Mouse (Mus musculus): ENCODE measurements around the gene Olfr701. TPM values are rescaled to one million over a fixed set of nuclear protein-coding genes. Genes with fewer than 3 reads are reported as not detected.

Olfr701 gene
- not detected in 2 replicates for polyA plus RNA-seq (2015; fragmentation: Nextera tagmentation; extraction: Ambion mirVana)

- Histone ChIP-seq H3K4me2 (no peak within 1 kb of the TSS), H3K27ac (replicated peaks) (no peak within 1 kb of the TSS), H3K36me3 (replicated peaks) (no peaks in the 10 kb centered on the region), H3K4me1 (replicated peaks) (no peaks in the 10 kb centered on the region), H3K27me3 (no peaks in the 10 kb centered on the region), H3K4me3 (replicated peaks) (no peak within 1 kb of the TSS), H3K9ac (no peak within 1 kb of the TSS), H3K9me3 (replicated peaks) (no peaks in the 10 kb centered on the region)
- WGBS (ENCODE audit: insufficient replicate concordance) = 43% methylated on average over 2 of the region's 2 CpGs
- ATAC-seq (ENCODE audit: insufficient read depth) = no peak
Measured at GRCm38 (mm10) chr7:106813829-106814228, at the start of gene Olfr701. Gene Olfr701, plus strand, starts transcription at chr7:106814129.

DNA sequence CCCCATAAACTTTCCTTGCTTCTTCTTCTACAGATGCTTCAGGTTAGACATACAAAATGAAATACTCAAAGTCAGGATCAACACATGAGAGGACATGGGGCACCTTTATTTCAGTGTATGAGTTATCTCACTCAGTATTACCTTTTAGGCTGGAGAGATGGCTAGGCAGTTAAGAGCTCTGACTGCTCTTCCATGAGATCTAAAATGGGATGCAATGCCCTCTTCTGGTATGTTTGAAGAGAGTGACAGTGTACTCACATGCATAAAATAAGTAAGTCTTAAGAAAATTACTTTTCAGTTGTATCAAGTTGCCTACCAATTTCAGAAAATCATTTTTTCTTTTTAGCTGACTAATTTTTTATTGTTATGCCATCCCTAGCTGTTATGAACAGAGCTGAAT, 25.6 kb upstream of the Olfr701 start:
- Histone ChIP-seq H3K4me3 (replicated peaks) (no peak overlapping the region), H3K27me3 (no peaks in the 10 kb centered on the region), H3K4me1 (replicated peaks) (no peaks in the 10 kb centered on the region), H3K36me3 (replicated peaks) (no peaks in the 10 kb centered on the region), H3K9me3 (replicated peaks) (no peaks in the 10 kb centered on the region), H3K9ac (no peak overlapping the region), H3K4me2 (no peak overlapping the region), H3K27ac (replicated peaks) (no peak overlapping the region)
- no peak for ATAC-seq (ENCODE audit: insufficient read depth)

DNA sequence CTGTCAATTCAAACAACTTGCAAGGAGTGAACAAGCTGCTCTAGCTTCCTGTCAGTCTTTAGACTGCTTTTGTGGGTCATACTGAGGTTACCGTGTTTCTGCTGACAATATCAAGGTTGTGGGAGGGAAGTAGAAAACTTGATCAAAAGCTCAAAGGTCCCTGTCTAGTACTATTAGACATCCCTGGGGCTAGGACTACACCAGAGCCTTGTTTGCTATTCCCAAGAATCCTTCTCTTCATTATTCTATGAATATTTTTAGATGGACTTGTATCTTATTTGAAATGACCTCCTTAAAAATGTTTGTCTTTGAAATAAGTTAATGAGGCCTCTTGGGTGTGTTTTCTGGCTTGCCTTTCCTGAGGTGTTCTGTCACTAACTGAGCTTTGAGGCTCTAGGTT, 20.8 kb upstream of the Olfr701 start, which contains the start of gene Olfr699:
Gene Olfr699 (minus strand): TSS at position 101 of the 400 bp plus-strand sequence.
- Histone ChIP-seq H3K27me3 (no peaks in the 10 kb centered on the region), H3K4me2 (no peak within 1 kb of the TSS), H3K4me1 (replicated peaks) (no peaks in the 10 kb centered on the region), H3K27ac (replicated peaks) (no peak within 1 kb of the TSS), H3K4me3 (replicated peaks) (no peak within 1 kb of the TSS), H3K9me3 (replicated peaks) (no peaks in the 10 kb centered on the region), H3K9ac (no peak within 1 kb of the TSS), H3K36me3 (replicated peaks) (no peaks in the 10 kb centered on the region)
- whole genome bisulfite sequencing (ENCODE audit: insufficient replicate concordance) = 54% methylated on average over 1 of the region's 1 CpGs
- ATAC-seq (ENCODE audit: insufficient read depth) = no peak

DNA sequence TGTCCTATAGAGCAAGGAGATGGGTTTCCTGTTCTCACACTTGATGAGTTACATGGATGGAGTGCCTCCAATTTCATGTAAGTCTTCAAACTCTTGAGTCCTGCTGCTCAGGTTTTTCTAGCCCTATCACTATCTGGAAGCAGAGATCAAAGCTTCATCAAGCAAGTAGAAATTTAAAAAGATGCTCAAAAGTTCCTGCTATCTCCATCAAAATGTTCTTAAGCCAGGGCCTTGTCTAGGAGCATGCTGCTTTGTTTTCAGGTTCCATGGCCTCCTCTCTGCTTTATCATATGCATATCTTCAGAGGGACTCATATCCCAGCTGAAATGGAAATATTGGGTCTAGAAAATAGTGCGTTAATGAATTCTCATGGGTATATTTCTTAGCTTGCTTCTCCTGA, 5.2 kb upstream of the Olfr701 start, which contains the start of gene Olfr700:
Gene Olfr700 (minus strand): TSS at position 101 of the 400 bp plus-strand sequence.
- no peaks in the 10 kb centered on the region for H3K9me3 ChIP-seq (replicated peaks)
- H3K27ac ChIP-seq (replicated peaks) = no peak within 1 kb of the TSS
- WGBS (ENCODE audit: insufficient replicate concordance) = 70% methylated on average over 1 of the region's 1 CpGs
- no peak within 1 kb of the TSS for H3K9ac ChIP-seq
- no peak within 1 kb of the TSS for H3K4me3 ChIP-seq (replicated peaks)
- no peak for ATAC-seq (ENCODE audit: insufficient read depth)
- no peaks in the 10 kb centered on the region for H3K27me3 ChIP-seq
- H3K4me1 ChIP-seq (replicated peaks) = no peaks in the 10 kb centered on the region
- H3K4me2 ChIP-seq = no peak within 1 kb of the TSS
- no peaks in the 10 kb centered on the region for H3K36me3 ChIP-seq (replicated peaks)

GRCm38 (mm10) chr7:106815775-106816174, 1.8 kb downstream of the Olfr701 start:
- ATAC-seq (ENCODE audit: insufficient read depth) = no peak
- Histone ChIP-seq H3K4me3 (replicated peaks) (no peak overlapping the region), H3K27ac (replicated peaks) (no peak overlapping the region)

GRCm38 (mm10) chr7:106818414-106818813, 4.5 kb downstream of the Olfr701 start:
- Histone ChIP-seq H3K36me3 (replicated peaks) (no peaks in the 10 kb centered on the region), H3K27me3 (no peaks in the 10 kb centered on the region), H3K27ac (replicated peaks) (no peak overlapping the region), H3K9ac (no peak overlapping the region), H3K4me1 (replicated peaks) (no peaks in the 10 kb centered on the region), H3K4me2 (no peak overlapping the region), H3K9me3 (replicated peaks) (no peaks in the 10 kb centered on the region), H3K4me3 (replicated peaks) (no peak overlapping the region)
- ATAC-seq (ENCODE audit: insufficient read depth) = no peak

More at GRCm38 (mm10) chr7:106815775-106816174, 1.8 kb downstream of the Olfr701 start:
- no peaks in the 10 kb centered on the region for H3K36me3 ChIP-seq (replicated peaks)
- no peaks in the 10 kb centered on the region for H3K4me1 ChIP-seq (replicated peaks)
- no peaks in the 10 kb centered on the region for H3K27me3 ChIP-seq
- H3K9me3 ChIP-seq (replicated peaks) = no peaks in the 10 kb centered on the region
- 16% methylated on average over 2 of the region's 2 CpGs for WGBS (ENCODE audit: insufficient replicate concordance)
- no peak overlapping the region for H3K9ac ChIP-seq
- no peak overlapping the region for H3K4me2 ChIP-seq

DNA sequence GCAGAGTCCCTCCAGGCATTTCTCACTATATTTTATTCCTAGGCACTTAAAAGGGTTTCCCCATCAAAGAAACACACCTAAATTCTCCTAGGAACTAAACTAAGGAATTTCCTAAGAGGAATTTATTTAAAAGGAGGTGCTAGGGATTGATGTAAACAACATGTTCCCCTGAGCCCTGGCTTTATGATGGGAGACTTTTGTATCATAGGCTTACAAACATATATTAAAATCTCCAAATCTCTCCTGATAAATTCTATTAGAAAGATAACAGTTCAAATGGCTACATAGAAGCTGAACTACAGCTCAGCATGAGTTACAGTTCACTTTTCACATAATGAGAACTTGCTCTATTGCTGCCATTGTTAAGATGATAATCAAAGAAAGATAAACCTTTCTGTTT, 19.9 kb downstream of the Olfr701 start, which contains the start of gene Olfr702:
Gene Olfr702 (minus strand): TSS at position 101 of the 400 bp plus-strand sequence.
- H3K36me3 ChIP-seq (replicated peaks) = no peaks in the 10 kb centered on the region
- no peak within 1 kb of the TSS for H3K4me3 ChIP-seq (replicated peaks)
- ATAC-seq (ENCODE audit: insufficient read depth) = no peak
- no peak within 1 kb of the TSS for H3K9ac ChIP-seq
- H3K4me1 ChIP-seq (replicated peaks) = no peaks in the 10 kb centered on the region
- H3K4me2 ChIP-seq = no peak within 1 kb of the TSS
- H3K27me3 ChIP-seq = no peaks in the 10 kb centered on the region
- H3K9me3 ChIP-seq (replicated peaks) = no peaks in the 10 kb centered on the region
- no peak within 1 kb of the TSS for H3K27ac ChIP-seq (replicated peaks)

- Histone ChIP-seq H3K4me1 (replicated peaks) (no peaks in the 10 kb centered on the region), H3K4me2 (no peak within 1 kb of the TSS), H3K9me3 (replicated peaks) (no peaks in the 10 kb centered on the region), H3K4me3 (replicated peaks) (no peak within 1 kb of the TSS), H3K27me3 (no peaks in the 10 kb centered on the region), H3K9ac (no peak within 1 kb of the TSS), H3K27ac (replicated peaks) (no peak within 1 kb of the TSS), H3K36me3 (replicated peaks) (no peaks in the 10 kb centered on the region)
- no peak for ATAC-seq (ENCODE audit: insufficient read depth)
- WGBS (ENCODE audit: insufficient replicate concordance) = 44% methylated on average over 2 of the region's 2 CpGs
Measured at GRCm38 (mm10) chr7:106843060-106843459, 29.1 kb downstream of the Olfr701 start, which contains the start of gene Olfr703. Gene Olfr703, plus strand, starts transcription at chr7:106843360.

DNA sequence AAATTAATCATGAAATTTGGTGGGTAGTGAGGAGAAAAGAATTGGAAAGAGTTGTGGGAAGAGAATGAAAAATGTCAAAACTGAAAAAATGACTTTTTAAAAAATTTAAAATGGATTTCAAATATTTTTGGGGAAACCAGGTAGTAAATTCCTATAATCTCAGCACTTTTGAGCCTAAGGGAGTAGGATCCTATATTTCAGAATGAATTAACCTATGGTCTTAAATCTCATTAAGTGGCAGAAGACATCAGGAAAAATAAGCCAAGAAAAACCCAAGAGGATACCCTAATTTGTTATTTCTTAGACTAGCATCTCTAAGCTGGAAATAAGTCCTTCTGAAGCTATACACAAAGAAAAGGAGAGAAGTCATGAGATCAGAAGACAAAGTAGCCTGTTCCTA, 49.0 kb downstream of the Olfr701 start, which contains the start of gene Olfr704:
Gene Olfr704 (plus strand): TSS at position 301 of the 400 bp plus-strand sequence.
- no peak for ATAC-seq (ENCODE audit: insufficient read depth)
- H3K27ac ChIP-seq (replicated peaks) = no peak within 1 kb of the TSS
- no peaks in the 10 kb centered on the region for H3K36me3 ChIP-seq (replicated peaks)
- H3K4me1 ChIP-seq (replicated peaks) = no peaks in the 10 kb centered on the region
- no peak within 1 kb of the TSS for H3K9ac ChIP-seq
- no peaks in the 10 kb centered on the region for H3K27me3 ChIP-seq
- no peak within 1 kb of the TSS for H3K4me3 ChIP-seq (replicated peaks)
- H3K9me3 ChIP-seq (replicated peaks) = no peaks in the 10 kb centered on the region
- H3K4me2 ChIP-seq = no peak within 1 kb of the TSS

Other genes starting within 250 kb of the Olfr701 start
- gene Olfr693, start 133.5 kb upstream of the Olfr701 start, polyA plus RNA-seq (2015; fragmentation: Nextera tagmentation; extraction: Ambion mirVana) = not detected in 2 replicates
- not detected in 2 replicates for gene Olfr694, start 122.3 kb upstream of the Olfr701 start, polyA plus RNA-seq (2015; fragmentation: Nextera tagmentation; extraction: Ambion mirVana)
- not detected in 2 replicates for gene Olfr695, start 97.7 kb upstream of the Olfr701 start, polyA plus RNA-seq (2015; fragmentation: Nextera tagmentation; extraction: Ambion mirVana)
- gene Olfr697, start 71.7 kb upstream of the Olfr701 start, polyA plus RNA-seq (2015; fragmentation: Nextera tagmentation; extraction: Ambion mirVana) = not detected in 2 replicates
- not detected in 2 replicates for gene Olfr698, start 58.7 kb upstream of the Olfr701 start, polyA plus RNA-seq (2015; fragmentation: Nextera tagmentation; extraction: Ambion mirVana)
- not detected in 2 replicates for gene Olfr699, start 20.9 kb upstream of the Olfr701 start, polyA plus RNA-seq (2015; fragmentation: Nextera tagmentation; extraction: Ambion mirVana)
- gene Olfr700, start 5.3 kb upstream of the Olfr701 start, polyA plus RNA-seq (2015; fragmentation: Nextera tagmentation; extraction: Ambion mirVana) = not detected in 2 replicates
- not detected in 2 replicates for gene Olfr702, start 19.8 kb downstream of the Olfr701 start, polyA plus RNA-seq (2015; fragmentation: Nextera tagmentation; extraction: Ambion mirVana)
- not detected in 2 replicates for gene Olfr703, start 29.2 kb downstream of the Olfr701 start, polyA plus RNA-seq (2015; fragmentation: Nextera tagmentation; extraction: Ambion mirVana)
- gene Olfr704, start 49.1 kb downstream of the Olfr701 start, polyA plus RNA-seq (2015; fragmentation: Nextera tagmentation; extraction: Ambion mirVana) = not detected in 2 replicates
- gene Olfr705, start 62.8 kb downstream of the Olfr701 start, polyA plus RNA-seq (2015; fragmentation: Nextera tagmentation; extraction: Ambion mirVana) = not detected in 2 replicates
- gene Olfr706, start 74.0 kb downstream of the Olfr701 start, polyA plus RNA-seq (2015; fragmentation: Nextera tagmentation; extraction: Ambion mirVana) = not detected in 2 replicates
- not detected in 2 replicates for gene Olfr707, start 87.1 kb downstream of the Olfr701 start, polyA plus RNA-seq (2015; fragmentation: Nextera tagmentation; extraction: Ambion mirVana)
- not detected in 2 replicates for gene Olfr1532-ps1, start 93.9 kb downstream of the Olfr701 start, polyA plus RNA-seq (2015; fragmentation: Nextera tagmentation; extraction: Ambion mirVana)
- gene Olfr709-ps1, start 118.1 kb downstream of the Olfr701 start, polyA plus RNA-seq (2015; fragmentation: Nextera tagmentation; extraction: Ambion mirVana) = not detected in 2 replicates
- not detected in 2 replicates for gene Olfr710, start 134.2 kb downstream of the Olfr701 start, polyA plus RNA-seq (2015; fragmentation: Nextera tagmentation; extraction: Ambion mirVana)
- not detected in 2 replicates for gene Olfr6, start 149.8 kb downstream of the Olfr701 start, polyA plus RNA-seq (2015; fragmentation: Nextera tagmentation; extraction: Ambion mirVana)
- gene Olfr711, start 161.3 kb downstream of the Olfr701 start, polyA plus RNA-seq (2015; fragmentation: Nextera tagmentation; extraction: Ambion mirVana) = not detected in 2 replicates
- not detected in 2 replicates for gene Olfr2, start 191.9 kb downstream of the Olfr701 start, polyA plus RNA-seq (2015; fragmentation: Nextera tagmentation; extraction: Ambion mirVana)
- gene Olfr713, start 217.0 kb downstream of the Olfr701 start, polyA plus RNA-seq (2015; fragmentation: Nextera tagmentation; extraction: Ambion mirVana) = not detected in 2 replicates